Mouse (Mus musculus): ENCODE measurements around the gene Timm17b. TPM values are rescaled to one million over a fixed set of nuclear protein-coding genes. Genes with fewer than 3 reads are reported as not detected.

Gene Timm17b
- total and polyA plus RNA-seq, 3 experiments, result 33.1 to 76.7 (median 38.8) TPM

- in situ Hi-C loops (cut with MboI; ENCODE audit: low pct_ligation_motif_present, low pct_unique_long_range_greater_than_20kb, low sequenced_read_pairs) (no loop called here), dilution Hi-C loops (cut with MboI; ENCODE audit: extremely low pct_ligation_motif_present, extremely low pct_unique_long_range_greater_than_20kb, low sequenced_read_pairs) (no loop called here)
- H3K27ac ChIP-seq (ENCODE audit: insufficient read depth, low read depth), result peak overlapping the region; percentile 73; the same call in 1 of the 2 replicates
- H3K9ac ChIP-seq (ENCODE audit: insufficient read depth, low read depth), result peak overlapping the region; percentile 48; the same call in 1 of the 2 replicates
- peaks cover 10% of the 10 kb centered on the region for H3K79me2 ChIP-seq (replicated peaks; ENCODE audit: control insufficient read depth, extremely low read depth, insufficient read depth, poor library complexity, severe bottlenecking)
- peaks cover 36 to 47% of the 10 kb centered on the region in 2 experiments for H3K36me3 ChIP-seq (replicated peaks in 1 of 2; ENCODE audit: control insufficient read depth in 1 of 2, insufficient read depth in 1 of 2, low read length in 1 of 2)
- peaks cover 4 to 42% of the 10 kb centered on the region in 2 experiments; a peak in 3 of 4 replicates for H3K4me1 ChIP-seq (ENCODE audit: control insufficient read depth in 1 of 2, insufficient read depth in 2 of 2)
- peak overlapping the region; percentile 29 for H3K4me2 ChIP-seq (ENCODE audit: insufficient read depth, low read depth, poor library complexity, severe bottlenecking)
- H3K27me3 ChIP-seq (replicated peaks), result no peaks in the 10 kb centered on the region
- TF ChIP-seq ZNF384 (IDR thresholded peaks at IDR 0.05; ENCODE audit: low read depth, low read length) (no peak), BHLHE40 (IDR thresholded peaks at IDR 0.05; ENCODE audit: low read depth, low read length) (0 out of 2 replicates have a peak, but pooled peaks have one; percentile 17)
- no peaks in the 10 kb centered on the region for H3K9me3 ChIP-seq (replicated peaks; ENCODE audit: low read length)
- peak overlapping the region in 1 of 3 experiments; percentile 43 for H3K4me3 ChIP-seq (replicated peaks in 1 of 3; ENCODE audit: low read depth in 2 of 3, low read length in 2 of 3, poor library complexity in 1 of 3)
- DNase-seq (ENCODE audit: extremely low read depth), result no peak
These were observed 29.3 kb upstream of the Timm17b start for GRCm38 (mm10) chrX:7869826-7870225.

GRCm38 (mm10) chrX:7878007-7878419 is 21.1 kb upstream of the Timm17b start, which contains the start of gene Pim2:
Gene Pim2, plus strand, starts transcription at chrX:7878262.
- Histone ChIP-seq H3K4me2 (ENCODE audit: insufficient read depth, low read depth, poor library complexity, severe bottlenecking) (peak within 1 kb of the TSS; percentile 73), H3K27ac (ENCODE audit: insufficient read depth, low read depth) (peak within 1 kb of the TSS; percentile 90), H3K27me3 (replicated peaks) (no peaks in the 10 kb centered on the region), H3K4me1 (ENCODE audit: control insufficient read depth in 1 of 2, insufficient read depth in 2 of 2) (peaks cover 4 to 20% of the 10 kb centered on the region in 2 experiments; a peak in 2 of 4 replicates), H3K36me3 (replicated peaks in 1 of 2; ENCODE audit: control insufficient read depth in 1 of 2, insufficient read depth in 1 of 2, low read length in 1 of 2) (peaks cover 44 to 53% of the 10 kb centered on the region in 2 experiments), H3K9me3 (replicated peaks; ENCODE audit: low read length) (no peaks in the 10 kb centered on the region), H3K9ac (ENCODE audit: insufficient read depth, low read depth) (peak within 1 kb of the TSS; percentile 97), H3K4me3 (replicated peaks in 1 of 3; ENCODE audit: low read depth in 2 of 3, low read length in 2 of 3, poor library complexity in 1 of 3) (peak within 1 kb of the TSS; percentile 79 to 100 (median 82)), H3K79me2 (replicated peaks; ENCODE audit: control insufficient read depth, extremely low read depth, insufficient read depth, poor library complexity, severe bottlenecking) (peaks cover 42% of the 10 kb centered on the region)
- TF ChIP-seq USF1 (IDR thresholded peaks at IDR 0.05; ENCODE audit: low read depth, low read length) (peak; percentile 61), RCOR1 (conservative IDR thresholded peaks at IDR 0.05; ENCODE audit: low read depth, low read length) (no peak), MEF2A (IDR thresholded peaks at IDR 0.05; ENCODE audit: borderline replicate concordance, low read depth, low read length) (no peak), UBTF (IDR thresholded peaks at IDR 0.05; ENCODE audit: low read depth, low read length) (0 out of 2 replicates have a peak, but pooled peaks have one; percentile 48), NRF1 (IDR thresholded peaks at IDR 0.05; ENCODE audit: low read depth, low read length) (peak; percentile 79), NELFE (IDR thresholded peaks at IDR 0.05; ENCODE audit: low read depth, low read length) (peak; percentile 90), CHD2 (IDR thresholded peaks at IDR 0.05; ENCODE audit: low read length) (no peak), BHLHE40 (IDR thresholded peaks at IDR 0.05; ENCODE audit: low read depth, low read length) (peak; percentile 93), ETS1 (conservative IDR thresholded peaks at IDR 0.05; ENCODE audit: low read depth, low read length) (peak; percentile 61), MAX (IDR thresholded peaks at IDR 0.05; ENCODE audit: low read length) (peak; percentile 27; the same call in 1 of the 2 replicates), ZMIZ1 (IDR thresholded peaks at IDR 0.05; ENCODE audit: low read depth, low read length) (peak; percentile 98), POLR2AphosphoS2 (IDR thresholded peaks at IDR 0.05; ENCODE audit: low read depth, low read length) (peak; percentile 93), MXI1 (IDR thresholded peaks at IDR 0.05; ENCODE audit: low read depth, low read length) (peak; percentile 77; the same call in 1 of the 2 replicates), POLR2A (IDR thresholded peaks at IDR 0.05; ENCODE audit: low read depth, low read length) (peak; percentile 95), HCFC1 (IDR thresholded peaks at IDR 0.05; ENCODE audit: low read depth, low read length) (peak; percentile 28), RAD21 (IDR thresholded peaks at IDR 0.05; ENCODE audit: low read depth, low read length) (no peak), CTCF (conservative IDR thresholded peaks at IDR 0.05 in 1 of 2, IDR thresholded peaks at IDR 0.05 in 1 of 2; ENCODE audit: low read depth in 2 of 2, low read length in 2 of 2) (no peak), SIN3A (IDR thresholded peaks at IDR 0.05; ENCODE audit: low read length) (peak; percentile 56; the same call in 1 of the 2 replicates), TCF12 (IDR thresholded peaks at IDR 0.05; ENCODE audit: low read depth, low read length) (peak; percentile 95), IRF4 (IDR thresholded peaks at IDR 0.05; ENCODE audit: low read depth, low read length) (peak; percentile 32; the same call in 1 of the 2 replicates), TBP (conservative IDR thresholded peaks at IDR 0.05; ENCODE audit: low read depth, low read length) (peak; percentile 87), ELF1 (IDR thresholded peaks at IDR 0.05; ENCODE audit: low read depth, low read length) (peak; percentile 80)
- dilution Hi-C loops (cut with MboI; ENCODE audit: extremely low pct_ligation_motif_present, extremely low pct_unique_long_range_greater_than_20kb, low sequenced_read_pairs), result no loop called here
- in situ Hi-C loops (cut with MboI; ENCODE audit: low pct_ligation_motif_present, low pct_unique_long_range_greater_than_20kb, low sequenced_read_pairs), result no loop called here
- DNase-seq (ENCODE audit: extremely low read depth), result peak; percentile 92

Data from CH12.LX (cell line).